Mouse (Mus musculus): ENCODE data around the gene Smyd4.

GRCm38 (mm10) chr11:75403301-75404052, 55.2 kb downstream of the Smyd4 start:
- no peak for TF ChIP-seq POLR2A (IDR thresholded peaks at IDR 0.05; ENCODE audit: borderline replicate concordance, control insufficient read depth, low read depth, low read length)
- no peak for TF ChIP-seq CTCF (IDR thresholded peaks at IDR 0.05; ENCODE audit: control insufficient read depth, insufficient read depth, low read length)

All from bone marrow, adult 2 months (tissue).